Mouse (Mus musculus) ovary, postnatal 14 days (tissue): ENCODE data around the gene Tenm2.

Experiments
- DNase-seq: peaks from one replicate; pipeline ENCODE4 v3.0.0; 2022; ENCODE audit warnings: low spot score

The Tenm2 gene

GRCm38 (mm10) chr11:36120591-36121409 is 1115.0 kb downstream of the Tenm2 start:
- no peak for DNase-seq

GRCm38 (mm10) chr11:36113326-36113725 is 1122.4 kb downstream of the Tenm2 start:
- no peak for DNase-seq

- no peak for DNase-seq
Measured at GRCm38 (mm10) chr11:36108970-36109731, 1126.6 kb downstream of the Tenm2 start.

- DNase-seq = no peak
Measured at GRCm38 (mm10) chr11:36107840-36108239, 1127.9 kb downstream of the Tenm2 start.

GRCm38 (mm10) chr11:36106639-36107038 is 1129.1 kb downstream of the Tenm2 start:
- no peak for DNase-seq

- DNase-seq = peak; percentile 17
Measured at GRCm38 (mm10) chr11:36103556-36103955, 1132.2 kb downstream of the Tenm2 start.

GRCm38 (mm10) chr11:36096219-36096618 is 1139.5 kb downstream of the Tenm2 start:
- DNase-seq = no peak

- no peak for DNase-seq
Measured at GRCm38 (mm10) chr11:36090210-36090609, 1145.6 kb downstream of the Tenm2 start.

- DNase-seq = no peak
Measured at GRCm38 (mm10) chr11:36081399-36082053, 1154.2 kb downstream of the Tenm2 start.

- no peak for DNase-seq
Measured at GRCm38 (mm10) chr11:36080766-36081165, 1155.0 kb downstream of the Tenm2 start.

- no peak for DNase-seq
Measured at GRCm38 (mm10) chr11:36078391-36078790, 1157.4 kb downstream of the Tenm2 start.

- no peak for DNase-seq
Measured at GRCm38 (mm10) chr11:36074015-36074567, 1161.7 kb downstream of the Tenm2 start.

- DNase-seq = no peak
Measured at GRCm38 (mm10) chr11:36073074-36073818, 1162.5 kb downstream of the Tenm2 start.

GRCm38 (mm10) chr11:36072646-36073045 is 1163.1 kb downstream of the Tenm2 start:
- no peak for DNase-seq

GRCm38 (mm10) chr11:36072038-36072437 is 1163.7 kb downstream of the Tenm2 start:
- DNase-seq = no peak

- no peak for DNase-seq
Measured at GRCm38 (mm10) chr11:36059325-36059843, 1176.4 kb downstream of the Tenm2 start.

- DNase-seq = no peak
Measured at GRCm38 (mm10) chr11:36056525-36056924, 1179.2 kb downstream of the Tenm2 start.

- no peak for DNase-seq
Measured at GRCm38 (mm10) chr11:36054323-36054722, 1181.4 kb downstream of the Tenm2 start.

GRCm38 (mm10) chr11:36053457-36053856 is 1182.3 kb downstream of the Tenm2 start:
- DNase-seq = no peak

- DNase-seq = no peak
Measured at GRCm38 (mm10) chr11:36052598-36052997, 1183.2 kb downstream of the Tenm2 start.

- no peak for DNase-seq
Measured at GRCm38 (mm10) chr11:36052091-36052490, 1183.7 kb downstream of the Tenm2 start.
